Mouse (Mus musculus): Measurements from ENCODE around the gene Ubl7.

DNA sequence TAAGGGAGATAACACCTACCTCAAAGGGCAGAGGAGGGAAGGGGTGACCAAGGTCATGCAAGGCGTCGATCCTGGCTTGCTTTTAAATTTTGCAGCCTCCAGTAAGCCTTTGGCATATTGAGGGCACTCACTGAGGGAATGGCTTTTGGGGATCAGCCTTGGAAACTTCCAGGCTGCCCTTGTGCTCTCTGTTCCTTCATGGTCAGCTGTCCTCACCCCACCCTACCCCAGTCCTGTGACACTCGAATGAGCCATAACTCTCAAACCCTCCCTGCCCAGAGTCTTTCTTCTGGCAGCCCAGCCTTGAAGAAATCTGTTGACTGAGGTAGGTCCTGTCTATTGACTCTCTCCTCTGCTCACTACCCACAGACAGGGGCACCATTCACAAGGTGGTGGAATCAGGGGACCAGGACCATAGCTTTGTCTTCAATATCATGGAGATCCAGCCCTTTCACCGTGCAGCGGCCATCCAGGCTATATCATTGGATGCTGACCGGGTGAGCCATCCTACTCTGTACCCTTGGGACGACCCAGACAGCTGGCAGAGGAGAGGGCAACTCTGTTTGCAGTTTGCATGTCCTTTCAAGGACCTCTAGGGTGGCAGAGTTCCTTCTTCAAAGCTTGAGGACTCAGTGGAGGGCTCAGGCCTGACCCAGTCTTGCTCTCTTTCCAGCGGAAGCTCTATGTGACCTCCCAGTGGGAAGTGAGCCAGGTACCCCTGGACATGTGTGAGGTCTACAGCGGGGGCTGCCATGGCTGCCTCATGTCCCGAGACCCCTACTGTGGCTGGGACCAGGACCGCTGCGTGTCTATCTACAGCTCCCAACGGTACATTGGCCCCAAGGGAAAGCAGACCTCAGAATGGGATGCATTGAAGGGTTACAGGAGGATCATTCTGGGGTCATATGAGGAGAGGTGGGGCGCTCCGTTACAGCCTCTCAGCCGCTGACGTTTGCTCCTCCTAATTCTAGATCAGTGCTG is 49.4 kb downstream of the Ubl7 start:
- TF ChIP-seq CTCF (IDR thresholded peaks at IDR 0.05; ENCODE audit: low read depth) (no peak), EP300 (optimal IDR thresholded peaks at IDR 0.05) (no peak)
